Mouse (Mus musculus): ENCODE data around the gene Sowahc. TPM values are rescaled to one million over a fixed set of nuclear protein-coding genes. Genes with fewer than 3 reads are reported as not detected.

Sowahc gene
- total RNA-seq, 2 experiments from 2014 or later, result 0.87 to 2.0 TPM

GRCm38 (mm10) chr10:59253541-59254079 is 31.9 kb downstream of the Sowahc start:
- DNase-seq, result no peak

- no peak for DNase-seq
These were observed 34.8 kb downstream of the Sowahc start for GRCm38 (mm10) chr10:59256533-59256932.

- no peak for DNase-seq
These were observed 37.8 kb downstream of the Sowahc start for GRCm38 (mm10) chr10:59259572-59259971.

- no peak for DNase-seq
These were observed 39.9 kb downstream of the Sowahc start for GRCm38 (mm10) chr10:59261603-59262002.

GRCm38 (mm10) chr10:59262021-59262420 is 40.3 kb downstream of the Sowahc start:
- DNase-seq, result no peak

GRCm38 (mm10) chr10:59262979-59263378 is 41.2 kb downstream of the Sowahc start:
- DNase-seq, result no peak

- no peak for DNase-seq
These were observed 43.3 kb downstream of the Sowahc start for GRCm38 (mm10) chr10:59265067-59265466.

- no peak for DNase-seq
These were observed 43.9 kb downstream of the Sowahc start for GRCm38 (mm10) chr10:59265674-59266073.

GRCm38 (mm10) chr10:59266097-59266496 is 44.3 kb downstream of the Sowahc start:
- DNase-seq, result no peak

GRCm38 (mm10) chr10:59267275-59267674 is 45.5 kb downstream of the Sowahc start:
- no peak for DNase-seq

GRCm38 (mm10) chr10:59268109-59268508 is 46.4 kb downstream of the Sowahc start:
- no peak for DNase-seq

- DNase-seq, result no peak
These were observed 47.0 kb downstream of the Sowahc start for GRCm38 (mm10) chr10:59268754-59269153.

- no peak for DNase-seq
These were observed 54.0 kb downstream of the Sowahc start for GRCm38 (mm10) chr10:59275745-59276144.

Other genes with a start within 250 kb of the Sowahc start
- gene Sept10, start 106 bp upstream of the Sowahc start, total RNA-seq (2021), result 1 to 10 TPM; 6.7 to 8.3 TPM
- 10 to 100 TPM; 26.2 to 27.3 TPM for gene P4ha1, start 101.3 kb downstream of the Sowahc start, total RNA-seq (2021)
- gene Gm10273, start 173.7 kb downstream of the Sowahc start, total RNA-seq (2021), result 100 to 1,000 TPM; 114 to 136 TPM
- not detected for gene Pla2g12b, start 181.7 kb downstream of the Sowahc start, total RNA-seq (2021)
- gene Oit3, start 219.8 kb downstream of the Sowahc start, total RNA-seq (2021), result under 1 TPM; 0.19 to 0.20 TPM

All from gastrocnemius, postnatal 25 days (tissue).